Mouse (Mus musculus): ENCODE measurements around the gene Urm1. TPM values are rescaled to one million over a fixed set of nuclear protein-coding genes. Genes with fewer than 3 reads are reported as not detected.

Gene Urm1
- polyA plus RNA-seq (2014; fragmentation: Illumina TruSeq; extraction: RNeasy Lipid Tissue Mini Kit (QIAGEN cat#74804); ENCODE audit: low read depth, low replicate concordance) = 33.5 TPM

GRCm38 (mm10) chr2:29820025-29820817 lies at the start of gene Urm1:
Urm1 (plus strand) TSS chr2:29820075.

GRCm38 (mm10) chr2:29787104-29787917 lies 32.6 kb upstream of the Urm1 start, which contains the start of gene Coq4:
Coq4 (plus strand) TSS chr2:29787493.

GRCm38 (mm10) chr2:29787937-29788681 lies 31.8 kb upstream of the Urm1 start, which contains the start of gene Trub2:
Trub2 (minus strand) TSS chr2:29788502.

GRCm38 (mm10) chr2:29802075-29802826 lies 17.6 kb upstream of the Urm1 start, which contains the start of gene Slc27a4:
Slc27a4 (plus strand) TSS chr2:29802634.

GRCm38 (mm10) chr2:29868949-29869645 lies 49.2 kb downstream of the Urm1 start, which contains the start of gene Cercam:
Cercam (plus strand) TSS chr2:29869164.

GRCm38 (mm10) chr2:29889066-29889944 lies 69.4 kb downstream of the Urm1 start, which contains the start of gene Odf2:
Odf2 (plus strand) TSS chr2:29889221.

Other genes with a start within 250 kb of the Urm1 start
- 34.1 TPM for gene Rapgef1, start 200.4 kb upstream of the Urm1 start, polyA plus RNA-seq (2014; fragmentation: Illumina TruSeq; extraction: RNeasy Lipid Tissue Mini Kit (QIAGEN cat#74804); ENCODE audit: low read depth, low replicate concordance)
- gene Gm13420, start 68.4 kb upstream of the Urm1 start, polyA plus RNA-seq (2014; fragmentation: Illumina TruSeq; extraction: RNeasy Lipid Tissue Mini Kit (QIAGEN cat#74804); ENCODE audit: low read depth, low replicate concordance) = not detected
- not detected for gene Gm13547, start 60.8 kb upstream of the Urm1 start, polyA plus RNA-seq (2014; fragmentation: Illumina TruSeq; extraction: RNeasy Lipid Tissue Mini Kit (QIAGEN cat#74804); ENCODE audit: low read depth, low replicate concordance)
- 16.5 TPM for gene Coq4, start 32.6 kb upstream of the Urm1 start, polyA plus RNA-seq (2014; fragmentation: Illumina TruSeq; extraction: RNeasy Lipid Tissue Mini Kit (QIAGEN cat#74804); ENCODE audit: low read depth, low replicate concordance)
- 25.3 TPM for gene Trub2, start 31.6 kb upstream of the Urm1 start, polyA plus RNA-seq (2014; fragmentation: Illumina TruSeq; extraction: RNeasy Lipid Tissue Mini Kit (QIAGEN cat#74804); ENCODE audit: low read depth, low replicate concordance)
- gene Slc27a4, start 17.4 kb upstream of the Urm1 start, polyA plus RNA-seq (2014; fragmentation: Illumina TruSeq; extraction: RNeasy Lipid Tissue Mini Kit (QIAGEN cat#74804); ENCODE audit: low read depth, low replicate concordance) = 37.2 TPM
- gene Cercam, start 49.1 kb downstream of the Urm1 start, polyA plus RNA-seq (2014; fragmentation: Illumina TruSeq; extraction: RNeasy Lipid Tissue Mini Kit (QIAGEN cat#74804); ENCODE audit: low read depth, low replicate concordance) = 10.8 TPM
- gene Odf2, start 69.1 kb downstream of the Urm1 start, polyA plus RNA-seq (2014; fragmentation: Illumina TruSeq; extraction: RNeasy Lipid Tissue Mini Kit (QIAGEN cat#74804); ENCODE audit: low read depth, low replicate concordance) = 115 TPM
- gene Gle1, start 115.4 kb downstream of the Urm1 start, polyA plus RNA-seq (2014; fragmentation: Illumina TruSeq; extraction: RNeasy Lipid Tissue Mini Kit (QIAGEN cat#74804); ENCODE audit: low read depth, low replicate concordance) = 26.0 TPM
- 142 TPM for gene Sptan1, start 145.5 kb downstream of the Urm1 start, polyA plus RNA-seq (2014; fragmentation: Illumina TruSeq; extraction: RNeasy Lipid Tissue Mini Kit (QIAGEN cat#74804); ENCODE audit: low read depth, low replicate concordance)
- gene Wdr34, start 228.8 kb downstream of the Urm1 start, polyA plus RNA-seq (2014; fragmentation: Illumina TruSeq; extraction: RNeasy Lipid Tissue Mini Kit (QIAGEN cat#74804); ENCODE audit: low read depth, low replicate concordance) = 31.1 TPM
- gene Set, start 237.3 kb downstream of the Urm1 start, polyA plus RNA-seq (2014; fragmentation: Illumina TruSeq; extraction: RNeasy Lipid Tissue Mini Kit (QIAGEN cat#74804); ENCODE audit: low read depth, low replicate concordance) = 123 TPM

Measured in adipose tissue, adult 10 weeks (tissue).